Mouse (Mus musculus) forebrain, embryonic 14.5 days (tissue): ENCODE measurements around the gene Pqbp1. TPM values are rescaled to one million over a fixed set of nuclear protein-coding genes. Genes with fewer than 3 reads are reported as not detected.

Source experiments
- ATAC-seq: fragments of 200-750 bp; cut with Nextera tagmentation; 2 replicates; pipeline ENCODE4 v1.8.0; 2017; ENCODE audit warnings: mild to moderate bottlenecking, moderate library complexity
- DNase-seq: peaks from one replicate; pipeline ENCODE4 v3.0.0-alpha.2; 2015; ENCODE audit warnings: low spot score
- H3K27ac ChIP-seq: fragments of 300-500 bp; sonication (generic); 2 replicates; pipeline ENCODE4 v1.5.1; 2014; ENCODE audit warnings: low read depth, mild to moderate bottlenecking, control low read depth, low read length, moderate library complexity
- H3K27me3 ChIP-seq: fragments of 300-500 bp; sonication (generic); replicated peaks from 2 replicates; pipeline ENCODE4 v1.6.1; 2014; ENCODE audit warnings: low read length, control low read depth, mixed read lengths; ENCODE audit not compliant: control insufficient read depth, insufficient read depth
- H3K36me3 ChIP-seq: fragments of 300-500 bp; sonication (generic); 2 replicates; pipeline ENCODE4 v1.6.1; 2014; ENCODE audit warnings: low read length, control low read depth; ENCODE audit not compliant: control insufficient read depth, insufficient read depth
- H3K4me1 ChIP-seq: fragments of 300-500 bp; sonication (generic); 2 replicates; pipeline ENCODE4 v1.6.1; 2014; ENCODE audit warnings: antibody characterized with exemption, low read length, control low read depth; ENCODE audit not compliant: control insufficient read depth, insufficient read depth
- H3K4me2 ChIP-seq: fragments of 300-500 bp; sonication (generic); 2 replicates; pipeline ENCODE4 v1.6.1; 2014; ENCODE audit warnings: mild to moderate bottlenecking, control low read depth, low read length
- H3K4me3 ChIP-seq: fragments of 300-500 bp; sonication (generic); 2 replicates; pipeline ENCODE4 v1.5.1; 2014; ENCODE audit warnings: low read depth, low read length, control low read depth
- H3K9ac ChIP-seq: fragments of 300-500 bp; sonication (generic); 2 replicates; pipeline ENCODE4 v1.6.1; 2014; ENCODE audit warnings: mild to moderate bottlenecking, low read length, control low read depth, moderate library complexity
- H3K9me3 ChIP-seq: fragments of 300-500 bp; sonication (generic); replicated peaks from 2 replicates; pipeline ENCODE4 v1.6.1; 2016; ENCODE audit warnings: low read length, control low read depth, mixed read lengths; ENCODE audit not compliant: control insufficient read depth
- WGBS: fragments of 180-500 bp; shearing (Covaris S2); extraction: QIAGEN DNeasy Blood & Tissue Kit; methylation state at CpG from one replicate; pipeline ENCODE4 v1.1.7; 2014; 5-methylcytosine and 5-hydroxymethylcytosine counted together
- polyA plus RNA-seq: library from polyadenylated mRNA; unstranded; fragments of >200 nt; fragmentation: Nextera tagmentation; extraction: Ambion mirVana; gene quantifications from 2 replicates; pipeline ENCODE4 v1.2.1, GENCODE M21; 2014

Gene Pqbp1
- polyA plus RNA-seq, 1 experiment from 2014 or later, result 144 TPM

DNA sequence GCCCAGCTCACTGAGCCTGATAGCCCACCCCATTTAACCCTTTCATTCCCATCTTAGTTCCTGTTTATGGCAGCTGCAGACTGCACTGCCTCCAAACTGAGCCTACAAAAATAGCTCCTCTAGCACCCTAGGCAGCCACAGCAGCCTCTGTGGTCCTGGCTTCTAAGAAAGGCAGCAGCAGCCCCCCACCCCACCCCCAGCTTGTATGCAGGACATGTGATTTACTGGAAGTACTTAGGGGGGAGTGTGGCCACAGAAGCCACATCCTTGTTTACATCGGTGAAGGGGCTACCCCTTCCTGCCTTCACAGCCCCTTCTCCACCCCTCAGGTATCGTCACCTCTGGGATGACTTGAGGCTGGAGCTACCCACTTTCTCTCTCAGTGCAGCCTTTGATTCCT, 33.7 kb downstream of the Pqbp1 start:
- no peak for ATAC-seq
- no peak overlapping the region for H3K4me3 ChIP-seq
- no peaks in the 10 kb centered on the region for H3K4me1 ChIP-seq
- no peaks in the 10 kb centered on the region for H3K27me3 ChIP-seq
- H3K9ac ChIP-seq, result no peak overlapping the region
- H3K9me3 ChIP-seq, result no peaks in the 10 kb centered on the region
- H3K27ac ChIP-seq, result no peak overlapping the region
- peaks cover 12% of the 10 kb centered on the region; the same call in 1 of the 2 replicates for H3K36me3 ChIP-seq
- DNase-seq, result no peak
- no peak overlapping the region for H3K4me2 ChIP-seq
- WGBS, result 83% methylated on average over 2 of the region's 2 CpGs

GRCm38 (mm10) chrX:7864551-7864950, 34.5 kb downstream of the Pqbp1 start:
- H3K36me3 ChIP-seq, result peaks cover 12% of the 10 kb centered on the region; the same call in 1 of the 2 replicates
- DNase-seq, result no peak
- H3K4me2 ChIP-seq, result no peak overlapping the region
- H3K9me3 ChIP-seq, result no peaks in the 10 kb centered on the region
- no peak overlapping the region for H3K9ac ChIP-seq
- H3K27ac ChIP-seq, result no peak overlapping the region
- ATAC-seq, result no peak
- 74% methylated on average over 3 of the region's 3 CpGs for WGBS
- no peaks in the 10 kb centered on the region for H3K27me3 ChIP-seq
- no peak overlapping the region for H3K4me3 ChIP-seq
- no peaks in the 10 kb centered on the region for H3K4me1 ChIP-seq

DNA sequence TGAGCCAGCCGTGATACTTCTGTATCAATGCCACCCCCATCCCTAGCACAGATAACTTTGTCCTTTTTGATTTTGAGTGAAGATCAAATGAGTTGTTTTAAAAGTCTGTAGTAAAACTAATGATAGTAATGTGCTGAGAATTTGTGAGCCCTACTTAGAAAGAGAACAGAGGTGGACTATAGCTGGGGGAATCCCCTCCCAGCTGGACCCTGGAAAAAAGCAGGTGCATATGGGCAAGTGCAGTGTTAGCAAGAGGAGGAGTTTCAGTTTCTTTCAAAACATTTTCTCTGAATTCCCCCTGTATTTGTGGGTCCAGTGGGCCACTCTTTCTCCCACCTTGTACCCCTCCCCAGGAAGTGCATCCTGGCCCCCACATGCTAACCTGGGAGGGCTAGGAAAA, 35.9 kb downstream of the Pqbp1 start:
- Histone ChIP-seq H3K4me1 (no peaks in the 10 kb centered on the region), H3K27me3 (no peaks in the 10 kb centered on the region), H3K27ac (no peak overlapping the region), H3K4me3 (no peak overlapping the region), H3K9me3 (no peaks in the 10 kb centered on the region), H3K4me2 (no peak overlapping the region), H3K9ac (no peak overlapping the region), H3K36me3 (peaks cover 8% of the 10 kb centered on the region; the same call in 1 of the 2 replicates)
- ATAC-seq, result no peak
- DNase-seq, result no peak
- 89% methylated on average over 1 of the region's 1 CpGs for WGBS

DNA sequence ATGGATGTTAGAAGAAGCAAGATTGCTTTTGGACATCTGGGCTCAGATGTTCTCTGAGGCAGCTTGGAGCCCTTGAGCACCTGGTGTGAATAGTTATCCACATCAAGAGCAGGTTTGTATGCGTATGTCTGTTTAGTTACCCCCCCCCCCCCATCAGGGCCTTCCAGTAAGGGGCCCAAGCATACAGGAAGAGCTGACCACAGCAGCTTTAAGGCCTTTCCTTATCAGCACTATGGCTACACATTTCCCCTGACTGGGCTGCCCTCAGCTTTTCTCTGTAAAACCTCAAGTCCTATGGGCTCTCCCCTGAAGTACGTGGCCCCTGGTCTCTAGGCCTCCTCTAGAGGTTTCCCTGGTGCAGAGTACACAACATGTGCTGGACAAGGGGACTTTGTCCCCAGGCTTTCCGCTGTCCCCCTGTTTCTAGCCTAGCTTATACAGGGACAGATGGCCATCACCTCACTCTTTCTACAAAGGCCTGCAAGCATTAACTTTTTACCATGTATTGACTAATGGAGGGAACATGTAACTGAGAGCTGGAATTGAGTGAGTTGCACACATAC, 39.8 kb downstream of the Pqbp1 start:
- H3K4me1 ChIP-seq, result no peaks in the 10 kb centered on the region
- WGBS, result 84% methylated on average over 3 of the region's 3 CpGs
- DNase-seq, result no peak
- no peak overlapping the region for H3K4me3 ChIP-seq
- no peaks in the 10 kb centered on the region for H3K27me3 ChIP-seq
- no peak overlapping the region for H3K4me2 ChIP-seq
- H3K9ac ChIP-seq, result no peak overlapping the region
- no peak overlapping the region for H3K27ac ChIP-seq
- no peaks in the 10 kb centered on the region for H3K36me3 ChIP-seq
- ATAC-seq, result no peak
- no peaks in the 10 kb centered on the region for H3K9me3 ChIP-seq

GRCm38 (mm10) chrX:7854578-7854977, 44.5 kb downstream of the Pqbp1 start:
- Histone ChIP-seq H3K4me2 (no peak overlapping the region), H3K9me3 (no peaks in the 10 kb centered on the region), H3K9ac (no peak overlapping the region), H3K36me3 (0 out of 2 replicates have a peak, but pooled peaks cover 3% of the 10 kb centered on the region), H3K27ac (no peak overlapping the region), H3K4me3 (no peak overlapping the region), H3K4me1 (no peaks in the 10 kb centered on the region), H3K27me3 (no peaks in the 10 kb centered on the region)
- ATAC-seq (no peak), DNase-seq (peak; percentile 50)
- 38% methylated on average over 2 of the region's 2 CpGs for WGBS

DNA sequence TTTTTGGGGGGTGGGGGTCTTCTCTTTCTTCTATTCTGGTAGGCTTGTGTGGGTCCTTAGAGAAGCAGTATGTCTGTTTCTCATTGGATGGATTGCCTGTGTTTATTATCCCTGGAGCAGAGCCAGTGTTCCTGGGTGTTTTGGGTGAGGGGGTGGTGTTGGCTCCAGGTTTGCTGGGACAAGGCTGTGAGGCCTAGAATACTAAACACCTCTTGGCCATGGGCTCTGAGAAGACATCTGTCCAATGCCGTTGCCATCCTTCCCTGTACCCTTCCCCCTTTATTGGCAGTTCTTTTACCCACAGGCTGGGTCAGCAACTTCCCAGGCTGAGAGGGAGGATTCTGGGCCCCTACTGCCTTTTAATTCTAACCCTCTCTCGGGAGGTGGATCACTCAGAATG, 51.2 kb downstream of the Pqbp1 start:
- H3K9me3 ChIP-seq, result no peaks in the 10 kb centered on the region
- ATAC-seq (no peak), DNase-seq (peak; percentile 13)
- H3K4me3 ChIP-seq, result no peak overlapping the region
- H3K27ac ChIP-seq, result no peak overlapping the region
- no peaks in the 10 kb centered on the region for H3K27me3 ChIP-seq
- H3K36me3 ChIP-seq, result 0 out of 2 replicates have a peak, but pooled peaks cover 3% of the 10 kb centered on the region
- H3K4me2 ChIP-seq, result no peak overlapping the region
- no peak overlapping the region for H3K9ac ChIP-seq
- H3K4me1 ChIP-seq, result peaks cover 3% of the 10 kb centered on the region; the same call in 1 of the 2 replicates
- 57% methylated on average over 2 of the region's 2 CpGs for WGBS

Other genes starting within 250 kb of the Pqbp1 start
- 0.94 and 1.6 TPM in 2 replicates for gene Prickle3, start 242.0 kb downstream of the Pqbp1 start, polyA plus RNA-seq
- 38.4 and 51.5 TPM in 2 replicates for gene Plp2, start 227.9 kb downstream of the Pqbp1 start, polyA plus RNA-seq
- gene Magix, start 218.0 kb downstream of the Pqbp1 start, polyA plus RNA-seq, result 0.13 TPM in 1 of 2 replicates, not detected in the other
- gene Gpkow, start 202.1 kb downstream of the Pqbp1 start, polyA plus RNA-seq, result 56.2 and 57.4 TPM in 2 replicates
- gene Wdr45, start 184.9 kb downstream of the Pqbp1 start, polyA plus RNA-seq, result 30.2 and 31.3 TPM in 2 replicates
- not detected in 2 replicates for gene Gm45208, start 177.0 kb downstream of the Pqbp1 start, polyA plus RNA-seq
- gene Praf2, start 170.8 kb downstream of the Pqbp1 start, polyA plus RNA-seq, result 139 and 145 TPM in 2 replicates
- 43.8 and 45.3 TPM in 2 replicates for gene Ccdc120, start 148.4 kb downstream of the Pqbp1 start, polyA plus RNA-seq
- gene Tfe3, start 136.7 kb downstream of the Pqbp1 start, polyA plus RNA-seq, result 16.1 and 23.9 TPM in 2 replicates
- 44.0 and 50.4 TPM in 2 replicates for gene Gripap1, start 109.5 kb downstream of the Pqbp1 start, polyA plus RNA-seq
- 1.3 and 1.6 TPM in 2 replicates for gene Kcnd1, start 77.0 kb downstream of the Pqbp1 start, polyA plus RNA-seq
- gene Otud5, start 57.9 kb downstream of the Pqbp1 start, polyA plus RNA-seq, result 31.8 and 36.9 TPM in 2 replicates
- 11.3 and 15.1 TPM in 2 replicates for gene Pim2, start 21.0 kb downstream of the Pqbp1 start, polyA plus RNA-seq
- 17.1 and 17.8 TPM in 2 replicates for gene Slc35a2, start 15.2 kb downstream of the Pqbp1 start, polyA plus RNA-seq
- 193 and 227 TPM in 2 replicates for gene Timm17b, start 88 bp upstream of the Pqbp1 start, polyA plus RNA-seq
- gene Gm10491, start 8.6 kb upstream of the Pqbp1 start, polyA plus RNA-seq, result not detected in 2 replicates
- not detected in 2 replicates for gene Gm10490, start 10.3 kb upstream of the Pqbp1 start, polyA plus RNA-seq
- 84.4 and 111 TPM in 2 replicates for gene Pcsk1n, start 20.6 kb upstream of the Pqbp1 start, polyA plus RNA-seq
- gene Eras, start 29.3 kb upstream of the Pqbp1 start, polyA plus RNA-seq, result not detected in 2 replicates
- gene Hdac6, start 48.6 kb upstream of the Pqbp1 start, polyA plus RNA-seq, result 43.3 and 50.4 TPM in 2 replicates
- 0.11 and 0.19 TPM in 2 replicates for gene Gata1, start 78.8 kb upstream of the Pqbp1 start, polyA plus RNA-seq
- gene Glod5, start 119.2 kb upstream of the Pqbp1 start, polyA plus RNA-seq, result 0.46 TPM in 1 of 2 replicates, not detected in the other
- gene Suv39h1, start 175.5 kb upstream of the Pqbp1 start, polyA plus RNA-seq, result 42.8 and 47.7 TPM in 2 replicates
- 0.15 and 0.33 TPM in 2 replicates for gene Was, start 191.2 kb upstream of the Pqbp1 start, polyA plus RNA-seq
- gene Wdr13, start 233.6 kb upstream of the Pqbp1 start, polyA plus RNA-seq, result 35.2 and 43.2 TPM in 2 replicates
- 388 and 477 TPM in 2 replicates for gene Rbm3, start 246.6 kb upstream of the Pqbp1 start, polyA plus RNA-seq